Mouse (Mus musculus) G1E (cell line): ENCODE results near the gene Cct4.

ENCODE experiments used
- CTCF ChIP-seq: IDR thresholded peaks from 2 replicates; pipeline ENCODE4 v1.5.1; 2012; ENCODE audit warnings: low read depth, low read length, inconsistent platforms, mixed read lengths
- GATA1 ChIP-seq: IDR thresholded peaks from 2 replicates; pipeline ENCODE4 v1.6.1; 2012; ENCODE audit warnings: borderline replicate concordance, low read length, inconsistent platforms, mixed read lengths
- GATA2 ChIP-seq: IDR thresholded peaks from 2 replicates; pipeline ENCODE4 v1.6.1; 2012; ENCODE audit warnings: low read depth, low read length, inconsistent platforms, borderline replicate concordance
- POLR2AphosphoS5 ChIP-seq: IDR thresholded peaks from 2 replicates; pipeline ENCODE4 v1.6.1; 2012; ENCODE audit warnings: low read depth, low read length, inconsistent platforms; ENCODE audit not compliant: insufficient replicate concordance
- TAL1 ChIP-seq: conservative IDR thresholded peaks from 2 replicates; pipeline ENCODE4 v1.6.1; 2012; ENCODE audit warnings: low read depth, low read length, inconsistent platforms, mixed read lengths

DNA sequence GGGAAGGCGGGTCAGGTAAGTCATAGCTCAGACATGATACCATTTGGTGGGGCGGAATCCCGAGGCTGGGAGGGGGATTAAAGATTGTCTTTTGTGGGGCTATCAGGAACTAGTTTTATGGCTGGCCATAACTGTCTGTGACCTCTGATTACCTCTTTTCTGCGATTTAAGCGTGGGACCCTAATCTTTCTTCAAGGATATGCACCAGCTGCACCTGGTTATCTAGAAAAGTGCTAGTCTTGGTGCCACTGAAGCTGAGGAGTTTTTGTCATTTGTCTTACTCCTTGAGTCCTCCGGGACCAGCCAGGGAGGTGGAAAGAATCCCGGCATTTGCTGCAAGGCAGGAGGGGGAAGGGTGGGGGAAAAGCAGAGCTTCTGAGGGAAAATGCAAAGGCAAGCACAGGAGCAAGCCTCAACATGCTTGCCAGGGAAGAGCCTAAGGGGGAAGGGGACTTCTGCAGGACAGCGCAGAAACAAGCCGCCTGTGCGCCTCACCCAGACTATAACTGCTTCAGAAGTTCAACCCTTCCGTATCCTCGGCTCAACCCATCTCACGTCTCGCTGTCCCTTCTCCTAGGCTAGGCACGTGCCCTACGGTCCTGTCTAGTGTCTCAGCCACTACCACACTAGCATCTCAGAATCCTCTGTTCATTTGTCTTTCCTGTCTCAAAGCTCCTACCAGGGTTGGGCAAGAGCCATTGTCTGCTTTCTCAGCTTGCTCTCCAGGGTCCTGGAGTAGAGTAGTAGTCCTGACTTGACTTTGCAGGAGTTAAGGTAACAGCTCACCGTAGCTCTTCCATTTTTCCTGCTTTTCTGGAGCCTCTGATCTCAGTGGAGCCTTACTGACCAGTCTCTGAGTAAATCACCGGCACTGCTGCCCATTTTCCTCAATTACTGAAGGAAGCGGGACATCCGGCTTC lies 57.6 kb downstream of the Cct4 start:
- no peak for TF ChIP-seq CTCF
- no peak for TF ChIP-seq TAL1
- no peak for TF ChIP-seq POLR2AphosphoS5
- no peak for TF ChIP-seq GATA2
- no peak for TF ChIP-seq GATA1
